Mouse (Mus musculus): ENCODE results near the gene Slc4a4. TPM values are rescaled to one million over a fixed set of nuclear protein-coding genes. Genes with fewer than 3 reads are reported as not detected.

Gene Slc4a4
- polyA plus RNA-seq, 1 experiment from 2014 or later: 5.6 TPM

Other genes starting within 250 kb of the Slc4a4 start
- 88.2 and 90.1 TPM in 2 replicates for gene Grsf1, start 210.6 kb upstream of the Slc4a4 start, polyA plus RNA-seq (2016; fragmentation: Nextera tagmentation; extraction: Ambion mirVana)
- 32.6 and 36.7 TPM in 2 replicates for gene Mob1b, start 166.0 kb upstream of the Slc4a4 start, polyA plus RNA-seq (2016; fragmentation: Nextera tagmentation; extraction: Ambion mirVana)
- 48.3 and 49.1 TPM in 2 replicates for gene Dck, start 121.8 kb upstream of the Slc4a4 start, polyA plus RNA-seq (2016; fragmentation: Nextera tagmentation; extraction: Ambion mirVana)

Data from heart, embryonic 12.5 days (tissue).